Mouse (Mus musculus): Measurements from ENCODE around the gene Rhcg.

Gene Rhcg

GRCm38 (mm10) chr7:79602006-79602405 lies 15.5 kb downstream of the Rhcg start:
- DNase-seq (ENCODE audit: low spot score): no peak

DNA sequence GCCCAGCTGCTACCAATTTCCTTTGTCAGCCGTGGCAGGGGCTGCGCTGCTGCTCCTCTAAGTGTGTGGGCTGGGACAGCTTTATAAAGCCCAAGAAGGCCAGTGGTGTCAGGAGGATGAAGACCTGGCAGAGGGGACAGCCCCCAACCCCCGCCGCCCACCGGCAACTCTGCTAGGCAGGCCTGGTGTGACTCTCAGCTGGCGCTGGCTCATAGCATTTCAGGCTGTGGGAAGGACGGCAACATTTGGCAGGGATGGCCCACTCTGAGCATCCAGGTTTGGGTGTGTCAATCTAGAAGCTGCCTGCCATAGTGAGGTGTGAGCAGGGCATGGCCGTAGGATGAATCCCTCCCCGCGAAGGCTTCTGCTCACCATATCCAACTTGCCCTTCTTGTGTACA lies 17.3 kb downstream of the Rhcg start:
- no peak for DNase-seq (ENCODE audit: low spot score)

GRCm38 (mm10) chr7:79594854-79595253 lies 22.6 kb downstream of the Rhcg start:
- DNase-seq (ENCODE audit: low spot score): peak; percentile 65

DNA sequence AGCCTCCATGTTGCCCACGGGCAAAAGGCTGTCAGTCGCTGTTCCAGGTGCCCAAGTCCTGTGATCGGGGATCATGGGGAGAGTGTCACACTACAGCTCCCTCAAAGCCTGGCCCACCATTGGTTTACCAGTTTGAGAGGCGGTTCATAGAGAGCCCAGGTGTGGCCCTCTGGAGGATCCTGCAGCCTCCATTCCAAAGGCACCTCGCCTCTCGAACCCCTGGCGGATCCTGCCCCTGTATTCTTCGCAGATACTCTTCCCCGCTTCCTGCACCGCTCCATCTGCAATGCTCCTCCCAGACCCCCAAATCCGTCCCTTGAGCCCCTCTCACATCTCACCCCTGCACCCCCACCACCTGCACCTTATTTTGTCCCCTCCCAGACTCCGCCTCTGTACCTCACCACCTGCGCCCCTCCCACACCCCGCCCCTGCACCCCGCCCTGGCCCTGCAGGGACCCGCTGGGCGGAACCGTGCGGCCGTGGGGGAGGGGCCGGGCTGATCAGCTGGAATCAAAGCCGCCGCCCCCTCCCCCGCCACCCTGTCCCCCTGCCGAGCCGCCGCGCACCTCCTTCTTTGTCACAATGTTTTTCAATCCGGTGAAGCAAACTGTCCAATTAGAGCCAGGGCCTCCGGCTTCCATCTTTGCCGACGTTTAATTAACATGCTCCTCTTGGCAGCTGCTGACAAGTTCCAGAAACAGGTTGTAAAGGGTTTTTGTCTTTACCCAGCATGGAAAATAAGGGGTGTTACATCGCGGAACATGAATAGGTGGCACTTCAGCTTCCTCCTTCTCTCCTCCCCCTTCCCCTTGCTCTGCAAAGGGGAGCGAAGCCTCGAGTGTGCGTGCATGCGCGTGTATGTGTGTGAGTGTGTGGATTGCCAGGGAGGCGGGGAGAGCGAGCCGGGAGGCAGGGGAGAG lies 25.4 kb downstream of the Rhcg start:
- DNase-seq (ENCODE audit: low spot score): no peak

DNA sequence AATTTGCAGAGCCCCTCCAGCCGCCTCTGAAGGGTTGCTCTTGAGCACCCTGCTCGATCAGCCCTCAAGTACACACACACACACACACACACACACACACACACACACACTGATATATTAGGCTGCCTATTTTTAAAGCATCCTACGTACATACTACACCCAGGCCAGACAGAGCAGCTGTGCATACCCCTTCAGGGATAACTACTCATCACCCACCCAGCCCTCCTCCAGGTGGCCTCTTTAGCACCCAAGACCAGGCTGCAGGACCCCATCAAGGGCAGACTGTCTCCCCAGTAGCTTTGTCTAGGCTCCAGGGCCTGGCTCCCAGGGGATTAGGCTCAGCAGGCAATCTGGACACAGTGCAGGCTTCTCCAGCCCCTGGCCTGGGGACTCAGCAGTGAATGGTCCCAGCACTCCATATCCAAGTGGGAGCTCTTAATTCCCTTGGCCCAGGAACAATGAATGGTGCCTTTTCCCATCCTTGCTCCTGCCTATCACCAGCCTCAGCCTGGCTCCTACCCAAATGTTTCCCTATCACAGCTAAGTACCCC lies 26.8 kb downstream of the Rhcg start:
- no peak for DNase-seq (ENCODE audit: low spot score)

DNA sequence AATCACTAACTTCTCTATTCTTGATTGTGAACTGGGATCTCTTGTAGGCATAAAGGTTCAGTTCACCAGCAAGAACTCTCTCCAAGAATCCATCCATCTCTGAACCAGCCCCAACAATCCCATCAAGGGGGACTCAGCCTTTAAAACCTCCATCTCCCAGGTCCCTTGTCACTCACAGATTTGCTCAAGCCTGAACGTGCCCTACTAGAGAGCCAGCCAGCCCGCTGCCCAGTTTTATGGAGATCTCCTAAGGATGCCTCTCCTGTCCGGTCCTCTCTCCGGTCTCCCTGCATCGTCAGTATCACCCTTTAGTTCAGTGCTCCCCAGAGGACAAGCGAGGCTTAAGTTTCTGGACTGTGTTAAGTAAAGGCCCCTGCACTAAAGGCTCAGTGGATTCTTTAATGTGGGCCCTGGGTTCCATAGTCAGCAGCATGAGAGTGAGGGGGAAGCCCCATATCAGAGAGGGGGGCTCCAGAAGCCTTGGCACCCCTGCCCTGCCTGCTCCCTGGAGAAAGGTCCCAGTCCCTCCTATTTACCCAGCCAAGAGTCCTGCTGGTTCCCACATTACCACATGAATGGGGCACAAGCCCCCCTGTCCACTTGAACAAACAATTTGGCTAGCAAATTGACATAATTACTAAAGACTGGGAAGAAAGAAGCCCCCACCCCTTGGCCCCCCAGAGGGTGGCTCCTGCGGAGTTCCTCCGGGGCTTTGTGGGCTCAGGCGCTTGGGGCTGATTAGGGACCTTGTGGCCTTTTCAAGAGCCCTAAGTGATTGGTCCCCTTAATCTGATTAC lies 27.5 kb downstream of the Rhcg start:
- no peak for DNase-seq (ENCODE audit: low spot score)

DNA sequence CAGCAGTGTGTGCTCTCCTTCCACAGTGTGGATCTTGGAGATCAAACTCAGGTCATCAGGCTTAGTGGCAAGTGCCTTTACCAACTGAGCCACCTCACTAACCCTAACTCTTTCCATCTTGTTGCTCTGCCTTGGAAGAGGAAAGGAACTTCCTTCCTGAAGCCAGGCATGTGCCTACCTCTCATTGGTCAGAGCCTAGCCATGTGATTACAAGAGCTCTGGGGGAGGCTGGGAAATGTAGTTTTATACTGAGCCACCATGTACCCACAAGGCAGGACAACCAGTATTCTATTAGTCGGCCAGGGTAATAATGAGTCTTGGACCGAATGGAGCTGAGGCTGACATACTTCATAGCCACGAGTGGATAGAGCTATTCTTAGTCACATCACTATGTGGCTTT lies 29.2 kb downstream of the Rhcg start:
- no peak for DNase-seq (ENCODE audit: low spot score)

DNA sequence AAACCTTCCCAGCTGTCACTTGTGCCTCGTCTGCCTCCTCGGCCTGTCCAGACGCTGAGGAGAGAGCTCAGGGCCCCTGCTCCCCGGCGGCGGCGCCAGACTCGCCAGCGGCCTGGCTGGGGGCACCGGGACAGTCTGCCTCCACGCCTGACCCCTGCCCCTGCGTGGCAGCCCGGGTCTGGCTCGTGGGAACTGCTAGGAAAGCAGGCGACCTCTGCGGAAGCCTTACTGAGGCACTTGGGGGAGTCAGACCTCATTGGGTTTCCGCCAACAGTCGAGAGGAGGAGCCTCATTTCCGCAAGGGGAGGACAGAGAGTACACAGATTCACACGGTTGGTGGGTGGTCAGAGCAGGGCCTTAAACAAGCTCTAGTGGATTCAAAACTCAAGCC lies 38.6 kb downstream of the Rhcg start:
- DNase-seq (ENCODE audit: low spot score): no peak

- no peak for DNase-seq (ENCODE audit: low spot score)
Observed at GRCm38 (mm10) chr7:79577931-79578850, 39.3 kb downstream of the Rhcg start.

GRCm38 (mm10) chr7:79577096-79577874 lies 40.2 kb downstream of the Rhcg start:
- DNase-seq (ENCODE audit: low spot score): no peak

DNA sequence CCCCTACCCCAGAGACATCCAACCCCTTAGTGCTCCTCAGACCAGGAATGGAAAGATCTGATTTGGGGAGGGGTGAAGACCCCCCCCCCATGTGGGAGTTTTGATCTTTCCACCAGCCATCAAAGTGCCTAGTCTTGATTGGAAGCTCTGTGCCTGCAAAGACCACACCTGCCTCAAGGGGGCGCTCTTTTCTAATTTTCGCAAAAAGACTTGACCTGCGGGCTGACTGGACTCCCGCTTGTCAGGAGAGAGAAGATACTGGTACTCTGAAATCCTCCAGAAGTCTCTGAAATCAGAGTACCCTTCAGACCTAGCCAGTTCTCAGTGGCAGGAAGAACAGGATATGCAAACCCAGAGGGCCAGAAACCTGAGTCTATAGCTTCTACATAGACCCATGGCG lies 40.8 kb downstream of the Rhcg start:
- peak; percentile 34 for DNase-seq (ENCODE audit: low spot score)

GRCm38 (mm10) chr7:79572191-79572818 lies 45.2 kb downstream of the Rhcg start:
- DNase-seq (ENCODE audit: low spot score): no peak

DNA sequence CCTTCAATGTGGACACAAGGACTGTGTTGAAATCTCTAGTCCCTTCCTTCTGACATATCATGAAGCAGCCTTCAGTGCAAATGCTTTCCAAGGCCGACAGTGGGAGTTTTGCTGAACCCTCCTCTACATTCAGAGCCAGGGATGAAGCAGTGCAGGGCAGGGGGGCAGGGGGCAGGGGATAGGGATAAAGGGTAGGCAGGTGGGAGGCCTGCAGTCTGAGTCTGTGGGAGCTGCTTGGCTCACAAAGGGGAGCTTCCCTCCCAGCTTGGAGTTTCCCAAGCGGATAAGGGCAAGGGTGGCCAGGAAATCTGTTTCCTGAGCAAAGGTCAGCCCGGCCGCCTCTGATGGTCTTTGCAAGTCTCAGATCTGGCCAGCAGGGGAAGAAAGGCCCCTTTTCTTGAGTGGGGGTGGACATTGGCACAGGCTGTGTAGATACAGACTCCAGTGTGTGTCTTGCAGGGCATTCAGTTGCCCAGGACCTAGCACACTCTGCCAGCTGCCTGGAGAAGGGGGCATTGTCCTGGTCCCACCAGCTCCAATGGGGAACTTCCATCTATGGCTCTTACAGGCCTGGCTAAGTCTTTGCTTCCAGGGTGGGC lies 48.4 kb downstream of the Rhcg start:
- DNase-seq (ENCODE audit: low spot score): no peak

DNA sequence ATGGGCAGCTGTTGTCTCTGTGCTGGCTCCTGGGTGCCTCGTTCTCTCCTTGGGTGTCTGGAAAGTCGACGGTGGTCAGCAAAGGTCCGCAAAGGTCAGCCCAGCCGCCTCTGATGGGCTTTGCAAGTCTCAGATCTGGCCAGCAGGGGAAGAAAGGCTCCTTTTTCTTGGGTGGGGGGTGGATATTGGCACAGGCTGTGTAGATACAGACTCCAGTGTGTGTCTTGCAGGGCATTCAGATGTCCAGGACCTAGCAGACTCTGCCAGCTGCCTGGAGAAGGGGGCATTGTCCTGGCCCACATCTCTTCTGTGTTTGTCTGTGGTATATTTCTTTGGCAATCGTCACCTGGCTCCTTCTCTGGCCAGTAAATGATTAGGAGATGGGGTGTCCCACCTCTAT lies 49.2 kb downstream of the Rhcg start:
- DNase-seq (ENCODE audit: low spot score): no peak

DNA sequence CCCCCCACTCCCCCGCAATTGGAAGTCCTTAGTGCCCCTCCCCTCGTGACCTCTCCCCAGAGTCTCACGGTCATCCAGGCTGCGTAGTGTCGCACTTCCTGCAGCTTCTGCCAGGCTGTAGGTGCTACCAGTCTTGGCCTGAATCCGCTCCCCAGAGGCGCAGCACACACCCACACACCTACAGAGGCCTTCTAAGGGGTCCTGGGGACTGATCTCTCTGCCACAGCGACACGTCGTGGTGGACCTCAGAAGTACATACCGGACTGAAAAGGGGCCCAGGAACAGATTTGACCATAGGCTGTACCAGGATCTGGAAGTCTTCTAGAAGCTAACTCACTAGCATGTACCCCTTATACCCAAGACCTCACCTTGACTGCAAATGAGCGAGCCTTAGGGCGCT lies 53.8 kb downstream of the Rhcg start:
- DNase-seq (ENCODE audit: low spot score): no peak

DNA sequence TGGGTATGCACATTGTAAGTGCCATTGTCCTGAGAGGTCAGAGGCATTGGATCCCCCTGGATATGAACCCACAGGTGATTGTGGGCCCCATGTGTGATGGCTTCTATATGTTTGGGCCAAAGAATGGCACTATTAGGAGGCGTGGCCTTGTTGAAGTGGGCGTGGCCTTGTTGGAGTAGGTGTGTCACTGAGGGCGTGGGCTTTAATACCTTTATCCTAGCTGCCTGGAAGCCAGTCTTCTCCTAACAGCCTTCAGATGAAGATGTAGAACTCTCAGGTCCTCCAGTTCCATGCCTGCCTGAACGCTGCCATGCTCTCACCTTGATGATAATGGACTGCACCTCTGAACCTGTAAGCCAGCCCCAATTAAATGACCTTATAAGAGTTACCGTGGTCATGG lies 55.1 kb downstream of the Rhcg start:
- DNase-seq (ENCODE audit: low spot score): no peak

DNA sequence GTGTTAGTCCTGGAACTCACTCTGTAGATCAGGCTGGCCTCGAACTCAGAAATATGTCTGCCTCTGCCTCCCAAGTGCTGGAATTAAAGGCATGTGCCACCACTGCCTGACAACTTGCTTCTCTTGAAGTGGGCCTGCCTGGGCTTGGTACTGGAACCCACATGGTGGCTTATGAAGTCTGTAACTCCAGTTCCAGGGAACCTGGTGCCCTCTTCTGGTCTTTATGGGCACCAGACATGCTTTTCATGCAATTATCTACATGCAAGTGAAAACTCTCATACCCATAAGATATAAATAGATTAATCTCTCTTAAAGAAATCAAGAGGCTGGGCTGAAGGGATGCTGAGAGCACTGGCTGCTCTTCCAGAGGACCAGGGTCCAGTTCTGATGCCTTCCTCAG lies 58.8 kb downstream of the Rhcg start:
- no peak for DNase-seq (ENCODE audit: low spot score)

- no peak for DNase-seq (ENCODE audit: low spot score)
Observed at GRCm38 (mm10) chr7:79557728-79558221, 59.7 kb downstream of the Rhcg start.

- peak; percentile 39 for DNase-seq (ENCODE audit: low spot score)
Observed at GRCm38 (mm10) chr7:79555368-79556034, 62.0 kb downstream of the Rhcg start.

Measured in ovary, postnatal 36 days (tissue).